Mouse (Mus musculus): ENCODE measurements around the gene Chdh. TPM values are rescaled to one million over a fixed set of nuclear protein-coding genes. Genes with fewer than 3 reads are reported as not detected.
A peak's percentile ranks its signal among the peaks of the same experiment; 100 is the strongest.

Chdh gene
- polyA plus RNA-seq, 1 experiment from 2014 or later, result 0.66 TPM

GRCm38 (mm10) chr14:30045239-30045638, 36.4 kb downstream of the Chdh start:
- ATAC-seq, result no peak
- H3K9ac ChIP-seq (replicated peaks; ENCODE audit: low read depth, low read length), result no peak overlapping the region
- no peaks in the 10 kb centered on the region for H3K36me3 ChIP-seq (ENCODE audit: control insufficient read depth, insufficient read depth)
- no peak overlapping the region for H3K4me2 ChIP-seq (ENCODE audit: low read length)
- no peaks in the 10 kb centered on the region for H3K27me3 ChIP-seq (replicated peaks; ENCODE audit: control insufficient read depth, insufficient read depth, low read length)
- H3K9me3 ChIP-seq (ENCODE audit: control insufficient read depth, low read length), result no peaks in the 10 kb centered on the region
- no peak overlapping the region for H3K4me3 ChIP-seq (replicated peaks; ENCODE audit: low read length)
- H3K4me1 ChIP-seq (replicated peaks; ENCODE audit: control insufficient read depth, insufficient read depth, low read length), result no peaks in the 10 kb centered on the region
- no peak overlapping the region for H3K27ac ChIP-seq (ENCODE audit: low read length)
- 92% methylated on average over 10 of the region's 10 CpGs for WGBS

DNA sequence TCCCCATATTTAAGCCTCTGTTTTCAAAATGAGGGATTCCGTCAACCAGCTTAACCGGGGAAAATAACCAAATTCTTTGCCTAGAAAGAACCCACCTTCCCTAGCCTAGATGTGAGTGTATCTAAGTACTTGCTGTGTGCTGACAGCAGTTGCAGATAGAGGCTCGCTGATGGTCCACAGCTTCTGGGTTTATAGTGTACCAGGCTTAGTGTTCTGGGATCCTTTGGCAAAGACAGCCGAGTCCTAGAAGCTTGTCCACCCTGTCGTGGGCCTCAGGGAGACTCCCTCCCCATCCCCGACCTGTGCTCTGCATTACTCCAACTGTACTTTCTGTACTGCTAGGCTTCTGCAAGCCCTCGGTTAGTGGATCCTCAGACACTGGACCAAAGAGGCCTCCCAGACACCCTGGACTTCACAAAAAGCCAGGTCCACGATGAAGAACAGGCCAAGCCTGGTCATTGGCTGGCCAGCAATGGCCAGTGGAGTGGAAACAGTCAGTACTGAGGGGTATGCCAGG, 36.9 kb downstream of the Chdh start:
- no peaks in the 10 kb centered on the region for H3K4me1 ChIP-seq (replicated peaks; ENCODE audit: control insufficient read depth, insufficient read depth, low read length)
- no peak overlapping the region for H3K4me2 ChIP-seq (ENCODE audit: low read length)
- 88% methylated on average over 8 of the region's 8 CpGs for WGBS
- H3K36me3 ChIP-seq (ENCODE audit: control insufficient read depth, insufficient read depth), result no peaks in the 10 kb centered on the region
- no peak overlapping the region for H3K4me3 ChIP-seq (replicated peaks; ENCODE audit: low read length)
- no peaks in the 10 kb centered on the region for H3K9me3 ChIP-seq (ENCODE audit: control insufficient read depth, low read length)
- H3K27me3 ChIP-seq (replicated peaks; ENCODE audit: control insufficient read depth, insufficient read depth, low read length), result no peaks in the 10 kb centered on the region
- no peak overlapping the region for H3K27ac ChIP-seq (ENCODE audit: low read length)
- H3K9ac ChIP-seq (replicated peaks; ENCODE audit: low read depth, low read length), result no peak overlapping the region
- ATAC-seq, result no peak

DNA sequence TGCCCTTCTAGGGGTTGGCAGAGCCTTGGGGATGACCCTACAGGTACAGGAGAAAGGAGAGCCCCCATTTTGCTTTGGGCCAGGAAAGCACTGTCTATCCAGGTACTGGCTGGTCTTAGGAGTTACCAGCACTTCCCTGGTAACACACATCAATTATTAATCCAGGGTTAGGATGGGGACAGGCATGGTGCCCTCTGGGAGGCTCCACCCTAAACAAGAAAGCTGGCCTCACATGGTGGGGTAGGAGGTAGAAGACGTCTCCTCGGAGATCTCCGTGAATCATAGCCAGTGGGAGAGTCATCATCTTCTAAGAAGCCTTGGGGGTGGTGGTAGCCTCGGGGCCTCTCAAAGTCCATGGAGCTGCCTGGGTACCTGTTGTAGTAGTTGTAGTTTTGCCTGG, 38.2 kb downstream of the Chdh start:
- H3K9me3 ChIP-seq (ENCODE audit: control insufficient read depth, low read length), result no peaks in the 10 kb centered on the region
- H3K4me1 ChIP-seq (replicated peaks; ENCODE audit: control insufficient read depth, insufficient read depth, low read length), result no peaks in the 10 kb centered on the region
- ATAC-seq, result no peak
- H3K36me3 ChIP-seq (ENCODE audit: control insufficient read depth, insufficient read depth), result no peaks in the 10 kb centered on the region
- H3K9ac ChIP-seq (replicated peaks; ENCODE audit: low read depth, low read length), result no peak overlapping the region
- H3K4me3 ChIP-seq (replicated peaks; ENCODE audit: low read length), result no peak overlapping the region
- H3K27me3 ChIP-seq (replicated peaks; ENCODE audit: control insufficient read depth, insufficient read depth, low read length), result no peaks in the 10 kb centered on the region
- H3K27ac ChIP-seq (ENCODE audit: low read length), result no peak overlapping the region
- WGBS, result 91% methylated on average over 4 of the region's 4 CpGs
- H3K4me2 ChIP-seq (ENCODE audit: low read length), result no peak overlapping the region

- 86% methylated on average over 3 of the region's 3 CpGs for WGBS
- H3K27me3 ChIP-seq (replicated peaks; ENCODE audit: control insufficient read depth, insufficient read depth, low read length), result no peaks in the 10 kb centered on the region
- no peak overlapping the region for H3K27ac ChIP-seq (ENCODE audit: low read length)
- no peak overlapping the region for H3K9ac ChIP-seq (replicated peaks; ENCODE audit: low read depth, low read length)
- no peak overlapping the region for H3K4me3 ChIP-seq (replicated peaks; ENCODE audit: low read length)
- no peak overlapping the region for H3K4me2 ChIP-seq (ENCODE audit: low read length)
- H3K9me3 ChIP-seq (ENCODE audit: control insufficient read depth, low read length), result no peaks in the 10 kb centered on the region
- ATAC-seq, result no peak
- H3K36me3 ChIP-seq (ENCODE audit: control insufficient read depth, insufficient read depth), result no peaks in the 10 kb centered on the region
- no peaks in the 10 kb centered on the region for H3K4me1 ChIP-seq (replicated peaks; ENCODE audit: control insufficient read depth, insufficient read depth, low read length)
Observed at GRCm38 (mm10) chr14:30048049-30048448, 39.2 kb downstream of the Chdh start.

GRCm38 (mm10) chr14:30050280-30050679, 41.5 kb downstream of the Chdh start:
- ATAC-seq, result no peak
- Histone ChIP-seq H3K4me1 (replicated peaks; ENCODE audit: control insufficient read depth, insufficient read depth, low read length) (no peaks in the 10 kb centered on the region), H3K27me3 (replicated peaks; ENCODE audit: control insufficient read depth, insufficient read depth, low read length) (no peaks in the 10 kb centered on the region), H3K4me3 (replicated peaks; ENCODE audit: low read length) (no peak overlapping the region), H3K36me3 (ENCODE audit: control insufficient read depth, insufficient read depth) (no peaks in the 10 kb centered on the region), H3K9ac (replicated peaks; ENCODE audit: low read depth, low read length) (no peak overlapping the region), H3K9me3 (ENCODE audit: control insufficient read depth, low read length) (no peaks in the 10 kb centered on the region), H3K27ac (ENCODE audit: low read length) (no peak overlapping the region), H3K4me2 (ENCODE audit: low read length) (no peak overlapping the region)
- 84% methylated on average over 8 of the region's 8 CpGs for WGBS

DNA sequence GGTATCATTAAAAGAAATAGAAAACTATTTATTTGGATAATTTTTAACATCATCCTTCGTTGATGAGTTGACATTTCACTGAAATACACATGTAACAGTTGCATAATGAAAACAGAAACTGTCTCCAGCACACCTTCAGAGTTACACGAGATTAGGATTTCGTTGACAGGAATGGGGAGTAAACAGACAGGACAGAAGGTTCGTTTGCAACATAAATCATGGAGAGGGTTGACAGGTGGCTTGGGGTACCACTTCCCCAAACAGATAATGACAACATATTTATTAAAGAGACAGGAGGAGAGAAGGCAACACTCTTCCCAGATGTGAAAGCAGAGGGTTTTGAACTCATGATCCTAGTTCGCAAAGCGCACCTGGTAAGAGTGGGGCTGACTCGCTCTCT, 46.1 kb downstream of the Chdh start:
- no peaks in the 10 kb centered on the region for H3K36me3 ChIP-seq (ENCODE audit: control insufficient read depth, insufficient read depth)
- H3K4me2 ChIP-seq (ENCODE audit: low read length), result no peak overlapping the region
- no peak overlapping the region for H3K9ac ChIP-seq (replicated peaks; ENCODE audit: low read depth, low read length)
- 69% methylated on average over 7 of the region's 7 CpGs for WGBS
- peaks cover 17% of the 10 kb centered on the region for H3K4me1 ChIP-seq (replicated peaks; ENCODE audit: control insufficient read depth, insufficient read depth, low read length)
- no peak for ATAC-seq
- H3K4me3 ChIP-seq (replicated peaks; ENCODE audit: low read length), result no peak overlapping the region
- H3K27me3 ChIP-seq (replicated peaks; ENCODE audit: control insufficient read depth, insufficient read depth, low read length), result no peaks in the 10 kb centered on the region
- no peaks in the 10 kb centered on the region for H3K9me3 ChIP-seq (ENCODE audit: control insufficient read depth, low read length)
- no peak overlapping the region for H3K27ac ChIP-seq (ENCODE audit: low read length)

- H3K27ac ChIP-seq (ENCODE audit: low read length), result peak overlapping the region; percentile 82
- no peak overlapping the region; the same call in 1 of the 2 replicates for H3K9ac ChIP-seq (replicated peaks; ENCODE audit: low read depth, low read length)
- no peaks in the 10 kb centered on the region for H3K9me3 ChIP-seq (ENCODE audit: control insufficient read depth, low read length)
- H3K4me3 ChIP-seq (replicated peaks; ENCODE audit: low read length), result no peak overlapping the region
- ATAC-seq, result peak; percentile 98
- peak overlapping the region; percentile 6; the same call in 1 of the 2 replicates for H3K4me2 ChIP-seq (ENCODE audit: low read length)
- H3K27me3 ChIP-seq (replicated peaks; ENCODE audit: control insufficient read depth, insufficient read depth, low read length), result no peaks in the 10 kb centered on the region
- H3K4me1 ChIP-seq (replicated peaks; ENCODE audit: control insufficient read depth, insufficient read depth, low read length), result peaks cover 17% of the 10 kb centered on the region
- H3K36me3 ChIP-seq (ENCODE audit: control insufficient read depth, insufficient read depth), result no peaks in the 10 kb centered on the region
- 26% methylated on average over 13 of the region's 13 CpGs for WGBS
Observed at GRCm38 (mm10) chr14:30056031-30056766, 47.4 kb downstream of the Chdh start.

DNA sequence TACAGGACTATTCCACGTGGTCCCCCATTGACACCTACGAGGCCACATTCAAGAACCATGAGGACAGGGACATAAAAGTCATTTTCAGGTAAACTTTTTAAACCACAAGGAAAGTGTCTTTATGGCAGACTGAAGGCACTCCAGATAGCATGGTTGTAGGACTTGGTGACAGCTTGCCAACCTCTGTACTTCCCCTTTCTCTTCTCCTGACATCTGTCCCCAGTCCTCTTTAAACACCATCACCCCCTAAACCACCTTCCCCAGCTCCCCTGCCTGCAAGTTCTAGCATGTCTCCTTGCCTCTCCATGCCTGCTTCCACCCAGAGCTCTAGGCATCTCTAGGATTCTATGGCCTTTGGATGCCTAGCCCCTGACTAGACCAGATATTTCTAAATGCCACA, 56.0 kb downstream of the Chdh start:
- H3K27me3 ChIP-seq (replicated peaks; ENCODE audit: control insufficient read depth, insufficient read depth, low read length), result no peaks in the 10 kb centered on the region
- WGBS, result 85% methylated on average over 2 of the region's 2 CpGs
- H3K4me3 ChIP-seq (replicated peaks; ENCODE audit: low read length), result no peak overlapping the region
- no peaks in the 10 kb centered on the region for H3K4me1 ChIP-seq (replicated peaks; ENCODE audit: control insufficient read depth, insufficient read depth, low read length)
- H3K9ac ChIP-seq (replicated peaks; ENCODE audit: low read depth, low read length), result no peak overlapping the region
- ATAC-seq, result no peak
- H3K4me2 ChIP-seq (ENCODE audit: low read length), result no peak overlapping the region
- no peaks in the 10 kb centered on the region for H3K9me3 ChIP-seq (ENCODE audit: control insufficient read depth, low read length)
- no peaks in the 10 kb centered on the region for H3K36me3 ChIP-seq (ENCODE audit: control insufficient read depth, insufficient read depth)
- H3K27ac ChIP-seq (ENCODE audit: low read length), result no peak overlapping the region

DNA sequence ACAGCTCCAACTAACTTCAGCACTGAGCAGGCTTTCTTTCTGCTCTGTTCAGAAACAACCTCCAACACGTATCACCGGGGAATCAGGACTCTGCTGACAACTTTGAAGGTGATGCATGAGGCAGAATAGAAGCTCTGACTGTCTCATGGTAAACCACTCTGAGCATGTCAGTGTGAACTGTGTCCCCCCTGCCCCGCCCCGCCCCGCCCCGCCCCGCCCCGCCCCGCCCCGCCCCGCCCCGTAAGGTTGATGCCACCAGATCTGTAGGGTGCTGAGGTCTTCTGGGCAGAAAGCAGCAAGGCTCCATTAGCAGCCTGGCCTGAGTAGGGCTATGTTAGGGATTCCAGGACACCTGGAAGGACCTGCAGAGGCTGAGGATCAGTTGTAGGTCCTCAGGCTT, 57.9 kb downstream of the Chdh start:
- no peak overlapping the region for H3K9ac ChIP-seq (replicated peaks; ENCODE audit: low read depth, low read length)
- H3K4me3 ChIP-seq (replicated peaks; ENCODE audit: low read length), result no peak overlapping the region
- WGBS, result 92% methylated on average over 12 of the region's 12 CpGs
- no peak overlapping the region for H3K27ac ChIP-seq (ENCODE audit: low read length)
- no peaks in the 10 kb centered on the region for H3K36me3 ChIP-seq (ENCODE audit: control insufficient read depth, insufficient read depth)
- no peak overlapping the region for H3K4me2 ChIP-seq (ENCODE audit: low read length)
- H3K4me1 ChIP-seq (replicated peaks; ENCODE audit: control insufficient read depth, insufficient read depth, low read length), result no peaks in the 10 kb centered on the region
- no peaks in the 10 kb centered on the region for H3K9me3 ChIP-seq (ENCODE audit: control insufficient read depth, low read length)
- H3K27me3 ChIP-seq (replicated peaks; ENCODE audit: control insufficient read depth, insufficient read depth, low read length), result no peaks in the 10 kb centered on the region
- no peak for ATAC-seq
